Mouse (Mus musculus) neural tube, embryonic 13.5 days (tissue): ENCODE measurements at regions not wholly inside any gene's neighbourhood (a gene's known extent, or its start where the extent isn't known, plus 50 kb on each side); places are given as distances from the start of the nearest gene placed in this dataset.

Experiments used
- ATAC-seq: fragments of 200-750 bp; cut with Nextera tagmentation; 2 replicates; pipeline ENCODE4 v1.8.0; 2017; ENCODE audit warnings: low read depth, mild to moderate bottlenecking, moderate TSS enrichment, moderate library complexity
- H3K27ac ChIP-seq: fragments of 300-500 bp; sonication (generic); replicated peaks from 2 replicates; pipeline ENCODE4 v1.5.1; 2015; ENCODE audit warnings: moderate library complexity, mild to moderate bottlenecking, inconsistent platforms
- H3K27me3 ChIP-seq: fragments of 300-500 bp; sonication (generic); 2 replicates; pipeline ENCODE4 v1.6.1; 2015; ENCODE audit warnings: mild to moderate bottlenecking, inconsistent platforms
- H3K36me3 ChIP-seq: fragments of 300-500 bp; sonication (generic); 2 replicates; pipeline ENCODE4 v1.6.1; 2015; ENCODE audit warnings: mild to moderate bottlenecking, inconsistent platforms
- H3K4me1 ChIP-seq: fragments of 300-500 bp; sonication (generic); replicated peaks from 2 replicates; pipeline ENCODE4 v1.6.1; 2015; ENCODE audit warnings: inconsistent platforms
- H3K4me2 ChIP-seq: fragments of 300-500 bp; sonication (generic); 2 replicates; pipeline ENCODE4 v1.6.1; 2015; ENCODE audit warnings: inconsistent platforms, mild to moderate bottlenecking, moderate library complexity
- H3K4me3 ChIP-seq: fragments of 300-500 bp; sonication (generic); 2 replicates; pipeline ENCODE4 v1.5.1; 2015; ENCODE audit warnings: mild to moderate bottlenecking, inconsistent platforms
- H3K9ac ChIP-seq: fragments of 300-500 bp; sonication (generic); 2 replicates; pipeline ENCODE4 v1.6.1; 2015; ENCODE audit warnings: moderate library complexity, mild to moderate bottlenecking, inconsistent platforms
- H3K9me3 ChIP-seq: fragments of 300-500 bp; sonication (generic); 2 replicates; pipeline ENCODE4 v1.6.1; 2016; ENCODE audit warnings: inconsistent platforms
- WGBS: fragments of 180-500 bp; shearing (Covaris S2); methylation state at CpG from one replicate; pipeline ENCODE4 v1.1.7; 2015; 5-methylcytosine and 5-hydroxymethylcytosine counted together

- Histone ChIP-seq H3K9ac (no peak overlapping the region), H3K4me1 (no peaks in the 10 kb centered on the region), H3K36me3 (no peaks in the 10 kb centered on the region), H3K9me3 (no peaks in the 10 kb centered on the region), H3K27ac (no peak overlapping the region), H3K27me3 (no peaks in the 10 kb centered on the region), H3K4me2 (no peak overlapping the region), H3K4me3 (no peak overlapping the region)
- ATAC-seq = no peak
Measured at GRCm38 (mm10) chr12:46199076-46199475, 619.7 kb downstream of the Nova1 start.

DNA sequence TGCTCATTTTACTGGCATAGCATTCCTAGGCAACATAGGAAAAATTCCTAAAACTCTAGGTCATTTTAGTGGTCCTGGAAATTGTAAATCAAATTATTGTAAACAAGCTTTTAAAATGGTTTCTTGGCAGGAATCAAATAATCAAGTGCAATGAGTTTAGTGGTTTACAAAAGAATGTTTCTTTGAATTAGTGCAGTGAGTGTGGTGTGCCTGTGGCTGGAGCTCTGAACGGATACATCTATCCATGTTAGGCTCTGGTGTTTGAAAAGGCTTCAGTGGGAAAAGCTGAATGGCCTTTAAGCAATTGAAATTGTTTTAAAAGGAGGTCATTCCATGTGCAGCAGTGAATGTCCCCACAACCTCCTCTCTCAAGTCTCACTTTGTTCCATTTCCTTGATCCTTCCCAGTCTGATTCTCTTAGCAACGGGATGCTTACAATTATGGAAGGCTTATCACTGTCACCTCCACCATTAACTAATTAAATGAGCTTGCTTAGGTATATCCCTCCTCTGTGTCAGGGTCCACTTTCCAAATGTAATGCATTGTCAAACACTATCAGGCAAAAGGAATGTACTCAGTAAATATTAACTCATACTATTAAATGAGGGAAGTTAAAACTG is 621.1 kb downstream of the Nova1 start:
- Histone ChIP-seq H3K27me3 (no peaks in the 10 kb centered on the region), H3K9me3 (no peaks in the 10 kb centered on the region), H3K27ac (no peak overlapping the region), H3K36me3 (no peaks in the 10 kb centered on the region), H3K9ac (no peak overlapping the region), H3K4me1 (no peaks in the 10 kb centered on the region), H3K4me2 (no peak overlapping the region), H3K4me3 (no peak overlapping the region)
- 50% methylated on average over 2 of the region's 2 CpGs for WGBS
- no peak for ATAC-seq

DNA sequence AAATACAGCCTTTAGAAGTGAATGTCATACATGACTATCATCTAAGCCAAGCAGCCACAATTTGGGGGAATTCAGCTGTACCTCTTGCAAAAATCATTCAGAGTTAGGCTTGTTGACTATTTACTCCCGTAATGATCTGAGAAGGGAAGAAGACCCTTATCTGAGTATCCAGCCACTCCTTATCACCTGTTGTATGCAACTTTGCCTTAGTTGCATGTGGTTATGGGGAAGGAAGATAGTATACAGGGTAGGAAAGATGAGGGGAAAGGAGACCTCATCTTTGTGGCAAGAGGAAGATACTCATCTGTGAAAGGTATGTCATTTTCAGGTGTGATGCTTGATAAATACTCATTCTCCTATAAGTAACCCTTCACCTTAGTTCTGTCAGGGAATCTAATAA is 624.6 kb downstream of the Nova1 start:
- no peak for ATAC-seq
- H3K4me2 ChIP-seq = no peak overlapping the region
- H3K9me3 ChIP-seq = no peaks in the 10 kb centered on the region
- H3K4me1 ChIP-seq = no peaks in the 10 kb centered on the region
- no peaks in the 10 kb centered on the region for H3K36me3 ChIP-seq
- no peak overlapping the region for H3K9ac ChIP-seq
- WGBS = 89% methylated on average over 1 of the region's 1 CpGs
- no peak overlapping the region for H3K4me3 ChIP-seq
- H3K27ac ChIP-seq = no peak overlapping the region
- no peaks in the 10 kb centered on the region for H3K27me3 ChIP-seq
